Mouse (Mus musculus) cerebellum, adult 2 months (tissue): ENCODE measurements around the gene Them7.

Experiments
- CTCF ChIP-seq: fragments of 200-500 bp; IDR thresholded peaks from 2 replicates; pipeline ENCODE4 v1.5.1; 2011; ENCODE audit warnings: low read depth, mild to moderate bottlenecking, control low read depth, low read length, moderate library complexity, borderline replicate concordance; ENCODE audit not compliant: insufficient read depth
- POLR2A ChIP-seq: fragments of 200-500 bp; IDR thresholded peaks from 2 replicates; pipeline ENCODE4 v1.6.1; 2011; ENCODE audit warnings: low read length, control low read depth, borderline replicate concordance; ENCODE audit not compliant: insufficient read depth

GRCm38 (mm10) chr2:105392514-105392913, 168.4 kb downstream of the Them7 start:
- TF ChIP-seq CTCF (no peak), POLR2A (no peak)
